Mouse (Mus musculus) limb, embryonic 11.5 days (tissue): Measurements from ENCODE around the gene Gm20696. TPM values are rescaled to one million over a fixed set of nuclear protein-coding genes. Genes with fewer than 3 reads are reported as not detected.

Source experiments
- ATAC-seq: fragments of 200-750 bp; cut with Nextera tagmentation; 2 replicates; pipeline ENCODE4 v1.8.0; 2017; ENCODE audit warnings: low read depth; ENCODE audit not compliant: insufficient number of reproducible peaks, low FRiP score, low TSS enrichment
- DNase-seq: peaks from one replicate; pipeline ENCODE4 v3.0.0-alpha.2; 2015; ENCODE audit warnings: low spot score
- H3K27ac ChIP-seq: fragments of 300-500 bp; sonication (generic); replicated peaks from 2 replicates; pipeline ENCODE4 v1.5.1; 2014; ENCODE audit warnings: low read depth, mild to moderate bottlenecking, low read length
- H3K27me3 ChIP-seq: fragments of 300-500 bp; sonication (generic); 2 replicates; pipeline ENCODE4 v1.6.1; 2014; ENCODE audit warnings: mild to moderate bottlenecking, low read length, mixed read lengths; ENCODE audit not compliant: control insufficient read depth, insufficient read depth
- H3K36me3 ChIP-seq: fragments of 300-500 bp; sonication (generic); 2 replicates; pipeline ENCODE4 v1.6.1; 2014; ENCODE audit warnings: mild to moderate bottlenecking, low read length, moderate library complexity, mixed read lengths; ENCODE audit not compliant: control insufficient read depth, insufficient read depth
- H3K4me1 ChIP-seq: fragments of 300-500 bp; sonication (generic); 2 replicates; pipeline ENCODE4 v1.6.1; 2014; ENCODE audit warnings: low read length, mixed read lengths; ENCODE audit not compliant: control insufficient read depth, insufficient read depth
- H3K4me2 ChIP-seq: fragments of 300-500 bp; sonication (generic); 2 replicates; pipeline ENCODE4 v1.6.1; 2014; ENCODE audit warnings: low read depth, mild to moderate bottlenecking, moderate library complexity; ENCODE audit not compliant: severe bottlenecking
- H3K4me3 ChIP-seq: fragments of 300-500 bp; sonication (generic); 2 replicates; pipeline ENCODE4 v1.5.1; 2014; ENCODE audit warnings: low read depth, low read length
- H3K9ac ChIP-seq: fragments of 300-500 bp; sonication (generic); 2 replicates; pipeline ENCODE4 v1.6.1; 2014; ENCODE audit warnings: mild to moderate bottlenecking, low read length
- H3K9me3 ChIP-seq: fragments of 300-500 bp; sonication (generic); 2 replicates; pipeline ENCODE4 v1.6.1; 2016; ENCODE audit warnings: low read length; ENCODE audit not compliant: control insufficient read depth
- WGBS: fragments of 180-500 bp; shearing (Covaris S2); extraction: QIAGEN DNeasy Blood & Tissue Kit; methylation state at CpG from one replicate; pipeline ENCODE4 v1.1.7; 2014; 5-methylcytosine and 5-hydroxymethylcytosine counted together
- polyA plus RNA-seq: library from polyadenylated mRNA; unstranded; fragments of >200 nt; fragmentation: Nextera tagmentation; extraction: Ambion mirVana; gene quantifications from 2 replicates; pipeline ENCODE4 v1.2.1, GENCODE M21; 2014

Gm20696 gene
- polyA plus RNA-seq, 1 experiment from 2014 or later, result 4.0 TPM

GRCm38 (mm10) chr6:99409602-99410001 lies 257.0 kb downstream of the Gm20696 start:
- DNase-seq (no peak), ATAC-seq (no peak)
- 85% methylated on average over 5 of the region's 5 CpGs for WGBS
- no peaks in the 10 kb centered on the region for H3K27me3 ChIP-seq
- H3K27ac ChIP-seq, result no peak overlapping the region
- peaks cover 4% of the 10 kb centered on the region; the same call in 1 of the 2 replicates for H3K4me1 ChIP-seq
- no peak overlapping the region for H3K4me3 ChIP-seq
- no peak overlapping the region for H3K9ac ChIP-seq
- H3K36me3 ChIP-seq, result no peaks in the 10 kb centered on the region
- no peak overlapping the region for H3K4me2 ChIP-seq
- H3K9me3 ChIP-seq, result no peaks in the 10 kb centered on the region

- 71% methylated on average over 4 of the region's 4 CpGs for WGBS
- H3K4me1 ChIP-seq, result peaks cover 4% of the 10 kb centered on the region; the same call in 1 of the 2 replicates
Observed at GRCm38 (mm10) chr6:99408880-99409279, 257.7 kb downstream of the Gm20696 start.

GRCm38 (mm10) chr6:99403755-99404390 lies 262.7 kb downstream of the Gm20696 start:
- no peaks in the 10 kb centered on the region for H3K9me3 ChIP-seq
- WGBS, result 95% methylated on average over 6 of the region's 6 CpGs
- H3K4me2 ChIP-seq, result no peak overlapping the region
- H3K27ac ChIP-seq, result no peak overlapping the region
- H3K4me3 ChIP-seq, result no peak overlapping the region
- DNase-seq (no peak), ATAC-seq (no peak)
- H3K27me3 ChIP-seq, result no peaks in the 10 kb centered on the region
- no peak overlapping the region for H3K9ac ChIP-seq
- H3K36me3 ChIP-seq, result no peaks in the 10 kb centered on the region
- H3K4me1 ChIP-seq, result peaks cover 7% of the 10 kb centered on the region

More at GRCm38 (mm10) chr6:99408880-99409279, 257.7 kb downstream of the Gm20696 start:
- Histone ChIP-seq H3K4me3 (no peak overlapping the region), H3K9ac (no peak overlapping the region), H3K4me2 (no peak overlapping the region), H3K27me3 (no peaks in the 10 kb centered on the region), H3K36me3 (no peaks in the 10 kb centered on the region), H3K27ac (no peak overlapping the region), H3K9me3 (no peaks in the 10 kb centered on the region)
- DNase-seq (no peak), ATAC-seq (no peak)

- Histone ChIP-seq H3K9ac (no peak overlapping the region), H3K4me2 (no peak overlapping the region), H3K4me3 (no peak overlapping the region), H3K36me3 (no peaks in the 10 kb centered on the region), H3K27me3 (no peaks in the 10 kb centered on the region), H3K9me3 (no peaks in the 10 kb centered on the region), H3K4me1 (peaks cover 7% of the 10 kb centered on the region), H3K27ac (no peak overlapping the region)
- 67% methylated on average over 9 of the region's 9 CpGs for WGBS
- ATAC-seq (no peak), DNase-seq (no peak)
Observed at GRCm38 (mm10) chr6:99402941-99403340, 263.7 kb downstream of the Gm20696 start.

- peaks cover 7% of the 10 kb centered on the region for H3K4me1 ChIP-seq
- ATAC-seq (no peak), DNase-seq (no peak)
- H3K9ac ChIP-seq, result no peak overlapping the region
- no peak overlapping the region for H3K4me3 ChIP-seq
- no peak overlapping the region for H3K4me2 ChIP-seq
- no peaks in the 10 kb centered on the region for H3K36me3 ChIP-seq
- no peaks in the 10 kb centered on the region for H3K27me3 ChIP-seq
- H3K9me3 ChIP-seq, result no peaks in the 10 kb centered on the region
- WGBS, result 78% methylated on average over 3 of the region's 3 CpGs
- no peak overlapping the region for H3K27ac ChIP-seq
Observed at GRCm38 (mm10) chr6:99402370-99402769, 264.2 kb downstream of the Gm20696 start.

- no peak overlapping the region for H3K4me2 ChIP-seq
- no peaks in the 10 kb centered on the region for H3K36me3 ChIP-seq
- DNase-seq (no peak), ATAC-seq (no peak)
- no peak overlapping the region for H3K27ac ChIP-seq
- H3K9me3 ChIP-seq, result no peaks in the 10 kb centered on the region
- WGBS, result 79% methylated on average over 6 of the region's 6 CpGs
- peaks cover 7% of the 10 kb centered on the region for H3K4me1 ChIP-seq
- H3K27me3 ChIP-seq, result no peaks in the 10 kb centered on the region
- no peak overlapping the region for H3K4me3 ChIP-seq
- no peak overlapping the region for H3K9ac ChIP-seq
Observed at GRCm38 (mm10) chr6:99401801-99402200, 264.8 kb downstream of the Gm20696 start.

GRCm38 (mm10) chr6:99401211-99401610 lies 265.4 kb downstream of the Gm20696 start:
- ATAC-seq (no peak), DNase-seq (no peak)
- H3K9ac ChIP-seq, result no peak overlapping the region
- H3K27me3 ChIP-seq, result no peaks in the 10 kb centered on the region
- peaks cover 7% of the 10 kb centered on the region for H3K4me1 ChIP-seq
- H3K27ac ChIP-seq, result no peak overlapping the region
- H3K36me3 ChIP-seq, result no peaks in the 10 kb centered on the region
- no peak overlapping the region for H3K4me2 ChIP-seq
- H3K4me3 ChIP-seq, result no peak overlapping the region
- H3K9me3 ChIP-seq, result no peaks in the 10 kb centered on the region
- 40% methylated on average over 2 of the region's 2 CpGs for WGBS

- H3K36me3 ChIP-seq, result no peaks in the 10 kb centered on the region
- no peak overlapping the region for H3K9ac ChIP-seq
- H3K4me1 ChIP-seq, result no peaks in the 10 kb centered on the region; the same call in 1 of the 2 replicates
- H3K27ac ChIP-seq, result no peak overlapping the region
- no peak overlapping the region for H3K4me3 ChIP-seq
- no peak for DNase-seq
- no peak overlapping the region for H3K4me2 ChIP-seq
- 80% methylated on average over 12 of the region's 12 CpGs for WGBS
- no peaks in the 10 kb centered on the region for H3K27me3 ChIP-seq
- no peaks in the 10 kb centered on the region for H3K9me3 ChIP-seq
- no peak for ATAC-seq
Observed at GRCm38 (mm10) chr6:99395745-99396144, 270.9 kb downstream of the Gm20696 start.

- Histone ChIP-seq H3K4me2 (no peak overlapping the region), H3K9me3 (no peaks in the 10 kb centered on the region), H3K36me3 (no peaks in the 10 kb centered on the region), H3K4me3 (no peak overlapping the region), H3K9ac (no peak overlapping the region), H3K27ac (no peak overlapping the region), H3K4me1 (no peaks in the 10 kb centered on the region; the same call in 1 of the 2 replicates), H3K27me3 (no peaks in the 10 kb centered on the region)
- no peak for DNase-seq
- 83% methylated on average over 5 of the region's 5 CpGs for WGBS
- no peak for ATAC-seq
Observed at GRCm38 (mm10) chr6:99394801-99395200, 271.8 kb downstream of the Gm20696 start.
